8 mouse cellular contexts compared by ENCODE assay signal in the genomic region with DNA sequence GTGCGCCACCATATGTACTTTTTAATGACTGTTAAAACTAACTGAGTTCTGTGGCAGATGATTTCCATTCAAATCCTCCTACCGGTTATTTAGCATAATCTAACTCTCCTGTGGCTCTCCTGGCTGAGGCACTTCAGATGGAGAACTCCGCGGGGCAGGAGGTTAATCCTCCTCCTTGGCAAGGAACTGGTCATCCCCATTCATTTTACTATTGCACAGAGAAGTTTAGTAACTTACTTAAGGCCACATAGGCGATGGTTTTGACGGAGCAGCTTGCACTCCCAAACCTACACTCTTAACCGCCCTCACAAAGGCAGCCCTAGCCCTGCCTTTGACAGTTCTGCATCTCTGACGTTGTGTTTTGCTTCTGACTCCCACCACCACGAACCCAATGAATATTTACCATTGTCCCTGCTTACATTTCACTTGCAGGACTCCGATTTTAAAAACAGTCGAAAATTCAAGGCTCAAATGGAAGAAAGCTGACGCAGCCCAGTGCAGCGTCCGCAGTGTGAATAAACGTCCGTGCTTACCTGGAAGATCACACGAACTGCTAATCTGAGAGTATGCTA. TPM values are rescaled to one million over a fixed set of nuclear protein-coding genes. Genes with fewer than 3 reads are reported as not detected.
DNase-seq lines count a peak whose midpoint lies in the region; ATAC-seq and TF ChIP-seq lines count a peak whose summit lies in the region.

No protein-coding gene starts in this region.

- 10% methylated on average over 17 of the region's 17 CpGs for WGBS in limb, embryonic 11.5 days
- 27% methylated on average over 17 of the region's 17 CpGs for WGBS in small intestine, adult 2 months

- no peak for ATAC-seq in megakaryocyte, adult 5-6 weeks (ENCODE audit: poor library complexity, severe bottlenecking)
- ATAC-seq in limb, embryonic 11.5 days (ENCODE audit: insufficient number of reproducible peaks, low FRiP score, low TSS enrichment, low read depth) = no peak

- no peak for TF ChIP-seq POLR2A in small intestine, adult 2 months (IDR thresholded peaks at IDR 0.05; ENCODE audit: low read depth, low read length)

- no peaks in the 10 kb centered on the region for H3K9me3 ChIP-seq in megakaryocyte, embryonic 14.5 days
- H3K9me3 ChIP-seq in limb, embryonic 11.5 days (ENCODE audit: control insufficient read depth, low read length) = no peaks in the 10 kb centered on the region

- peak; percentile 22 for DNase-seq in cerebellum, adult 9-11 months
- DNase-seq in cerebellum, postnatal 25 days = no peak
- no peak for DNase-seq in limb, embryonic 11.5 days (ENCODE audit: low spot score)
- DNase-seq in adrenal gland, postnatal 14 days = no peak
- no peak for DNase-seq in cerebellum, adult 18-20 months

- peaks cover 59% of the 10 kb centered on the region for H3K4me1 ChIP-seq in megakaryocyte, embryonic 14.5 days
- H3K4me1 ChIP-seq in limb, embryonic 11.5 days (ENCODE audit: control insufficient read depth, insufficient read depth, low read length) = peaks cover 4% of the 10 kb centered on the region; the same call in 1 of the 2 replicates
- peaks cover 8% of the 10 kb centered on the region for H3K4me1 ChIP-seq in small intestine, adult 2 months (ENCODE audit: control insufficient read depth, insufficient read depth, insufficient read length, low read length)

- TF ChIP-seq CTCF in small intestine, adult 2 months (IDR thresholded peaks at IDR 0.05; ENCODE audit: extremely low read depth, insufficient read length, insufficient replicate concordance, low read depth, low read length) = no peak

- H3K9ac ChIP-seq in limb, embryonic 11.5 days (ENCODE audit: low read length) = peak overlapping the region; percentile 8

- no peaks in the 10 kb centered on the region for H3K36me3 ChIP-seq in megakaryocyte, embryonic 14.5 days (replicated peaks; ENCODE audit: low read length)
- H3K36me3 ChIP-seq in limb, embryonic 11.5 days (ENCODE audit: control insufficient read depth, insufficient read depth, low read length) = no peaks in the 10 kb centered on the region
- no peaks in the 10 kb centered on the region for H3K36me3 ChIP-seq in small intestine, adult 2 months (ENCODE audit: control insufficient read depth, insufficient read depth, low read length)

- H3K4me2 ChIP-seq in limb, embryonic 11.5 days (ENCODE audit: low read depth, severe bottlenecking) = peak overlapping the region; percentile 67

- H3K27ac ChIP-seq in limb, embryonic 11.5 days (replicated peaks; ENCODE audit: low read depth, low read length) = no peak overlapping the region
- H3K27ac ChIP-seq in small intestine, adult 2 months (ENCODE audit: insufficient read depth, low read depth, low read length) = no peak overlapping the region

- peak overlapping the region; percentile 89 for H3K4me3 ChIP-seq in megakaryocyte, embryonic 14.5 days (replicated peaks)
- peak overlapping the region; percentile 35 for H3K4me3 ChIP-seq in limb, embryonic 11.5 days (ENCODE audit: low read depth, low read length)
- H3K4me3 ChIP-seq in small intestine, adult 2 months (ENCODE audit: low read depth, low read length) = peak overlapping the region; percentile 41

- no peaks in the 10 kb centered on the region for H3K27me3 ChIP-seq in megakaryocyte, embryonic 14.5 days (replicated peaks)
- no peaks in the 10 kb centered on the region for H3K27me3 ChIP-seq in limb, embryonic 11.5 days (ENCODE audit: control insufficient read depth, insufficient read depth, low read length)
- H3K27me3 ChIP-seq in small intestine, adult 2 months (ENCODE audit: control insufficient read depth, insufficient read depth, low read length) = no peaks in the 10 kb centered on the region; the same call in 1 of the 2 replicates

RNA-seq across cellular contexts. Expression of gene Sdhb, which starts 3.8 kb away (rescaled TPM):
- polyA plus RNA-seq in megakaryocyte, embryonic 14.5 days (2012; ENCODE audit: insufficient read depth, low replicate concordance) = 129 and 181 TPM in 2 replicates
- total RNA-seq in megakaryocyte, adult 5-6 weeks (2015) = 182 and 183 TPM in 2 replicates
- 110 and 120 TPM in 2 replicates for total RNA-seq in megakaryocyte, adult 5-6 weeks (2017)
- 403 and 421 TPM in 2 replicates for polyA plus RNA-seq in limb, embryonic 11.5 days (2014; fragmentation: Nextera tagmentation; extraction: Ambion mirVana)
- 304 and 515 TPM in 2 replicates for polyA plus RNA-seq in small intestine, adult 2 months (2012; rRNA removed)
- total RNA-seq in adrenal gland, postnatal 14 days (2021) = 699 and 754 TPM in 2 replicates

RNA-seq across cellular contexts. Expression of gene Atp13a2, which starts 29.5 kb away (rescaled TPM):
- 373 and 691 TPM in 2 replicates for polyA plus RNA-seq in megakaryocyte, embryonic 14.5 days (2012; ENCODE audit: insufficient read depth, low replicate concordance)
- 25.1 and 29.7 TPM in 2 replicates for total RNA-seq in megakaryocyte, adult 5-6 weeks (2015)
- 37.2 and 43.5 TPM in 2 replicates for total RNA-seq in megakaryocyte, adult 5-6 weeks (2017)
- 27.8 and 28.7 TPM in 2 replicates for polyA plus RNA-seq in limb, embryonic 11.5 days (2014; fragmentation: Nextera tagmentation; extraction: Ambion mirVana)
- polyA plus RNA-seq in small intestine, adult 2 months (2012; rRNA removed) = 63.0 and 76.6 TPM in 2 replicates
- total RNA-seq in adrenal gland, postnatal 14 days (2021) = 28.7 and 37.1 TPM in 2 replicates

RNA-seq across cellular contexts. Expression of gene Padi2, which starts 51.1 kb away (rescaled TPM):
- 3.3 and 3.8 TPM in 2 replicates for polyA plus RNA-seq in megakaryocyte, embryonic 14.5 days (2012; ENCODE audit: insufficient read depth, low replicate concordance)
- 53.2 and 54.0 TPM in 2 replicates for total RNA-seq in megakaryocyte, adult 5-6 weeks (2015)
- 53.5 and 56.7 TPM in 2 replicates for total RNA-seq in megakaryocyte, adult 5-6 weeks (2017)
- polyA plus RNA-seq in limb, embryonic 11.5 days (2014; fragmentation: Nextera tagmentation; extraction: Ambion mirVana) = 0.17 and 0.35 TPM in 2 replicates
- 2.3 and 5.3 TPM in 2 replicates for polyA plus RNA-seq in small intestine, adult 2 months (2012; rRNA removed)
- total RNA-seq in adrenal gland, postnatal 14 days (2021) = 1.3 and 1.9 TPM in 2 replicates

RNA-seq across cellular contexts. Expression of gene Mfap2, which starts 53.0 kb away (rescaled TPM):
- polyA plus RNA-seq in megakaryocyte, embryonic 14.5 days (2012; ENCODE audit: insufficient read depth, low replicate concordance) = not detected in 2 replicates
- not detected in 2 replicates for total RNA-seq in megakaryocyte, adult 5-6 weeks (2015)
- total RNA-seq in megakaryocyte, adult 5-6 weeks (2017) = not detected in 2 replicates
- 485 and 517 TPM in 2 replicates for polyA plus RNA-seq in limb, embryonic 11.5 days (2014; fragmentation: Nextera tagmentation; extraction: Ambion mirVana)
- 8.8 and 13.7 TPM in 2 replicates for polyA plus RNA-seq in small intestine, adult 2 months (2012; rRNA removed)
- total RNA-seq in adrenal gland, postnatal 14 days (2021) = 26.0 and 28.6 TPM in 2 replicates

Comparison
In these comparisons a context has a peak if more than half of its experiments do, and no peak if none do; other contexts are left out.
1. H3K4me3 ChIP-seq: peak in every context shown above with its lines; median percentile 89 in megakaryocyte, embryonic 14.5 days; 41 in small intestine, adult 2 months; 35 in limb, embryonic 11.5 days.